Mouse (Mus musculus) embryo, embryonic 11.5 days (tissue): ENCODE measurements around the gene Dlx5.

ENCODE experiments used
- DNase-seq: peaks from one replicate; pipeline ENCODE4 v3.0.0-alpha.2; 2012; ENCODE audit warnings: low read depth, low spot score

Dlx5 gene

DNA sequence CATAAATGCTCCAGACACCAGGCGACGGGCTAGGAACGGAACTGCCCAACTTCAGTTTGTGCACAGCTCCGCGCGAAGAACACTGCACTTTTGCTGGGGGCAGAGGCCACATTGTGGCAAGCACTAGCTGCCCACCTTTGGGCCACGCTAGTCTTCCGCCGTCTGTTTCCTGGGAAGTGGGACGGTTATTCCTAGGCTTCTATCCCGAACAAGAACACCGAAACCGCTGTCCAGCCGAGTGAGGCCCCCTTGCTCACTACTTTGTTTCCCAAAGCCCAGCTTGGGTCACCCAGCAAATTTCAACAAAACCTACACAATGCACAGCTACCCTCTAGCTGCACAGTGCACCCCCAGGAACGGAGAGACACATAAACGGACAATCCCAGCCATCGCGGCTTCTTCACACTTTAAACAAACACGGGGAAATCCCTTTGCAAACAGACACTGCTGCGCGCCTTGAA, 21.9 kb downstream of the Dlx5 start:
- no peak for DNase-seq

DNA sequence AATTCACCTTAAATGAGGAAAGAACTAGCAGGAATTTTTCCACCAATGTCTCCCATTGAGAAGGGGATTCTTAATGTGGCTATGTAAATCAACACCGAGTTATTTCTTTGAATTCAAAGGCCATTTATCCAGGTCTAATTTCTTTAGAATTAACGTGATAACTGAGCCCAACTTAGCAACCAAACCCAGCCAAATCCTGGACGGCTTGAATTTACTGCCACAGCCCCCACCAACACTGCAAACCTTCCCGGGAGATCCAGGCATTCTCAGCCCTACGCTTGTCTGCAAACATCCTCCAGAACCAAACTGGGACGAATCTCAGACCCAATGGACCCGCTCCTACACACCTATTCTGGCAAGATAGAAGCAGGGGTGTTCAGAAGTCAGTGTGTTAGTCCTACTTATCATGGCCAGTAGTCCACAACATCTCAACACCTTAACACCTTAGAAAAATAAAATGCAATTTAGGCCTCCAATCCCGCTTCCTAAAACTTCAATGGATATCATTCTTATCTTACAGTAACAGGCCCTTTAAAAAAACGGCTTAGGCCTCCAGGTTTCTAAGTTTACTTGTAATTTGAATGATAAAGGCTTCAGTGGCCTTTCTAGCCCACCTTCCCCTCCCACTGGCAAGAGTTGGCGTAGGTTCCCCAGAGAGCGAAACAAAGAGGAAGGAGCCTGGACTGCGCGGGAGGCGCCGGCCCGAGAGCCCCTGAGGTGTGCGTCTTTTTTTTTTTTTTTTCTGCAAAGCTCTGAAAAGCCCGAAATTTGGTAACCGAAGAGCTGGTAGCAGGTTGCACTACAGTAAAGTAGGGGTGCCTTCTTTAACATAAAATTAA, 22.6 kb downstream of the Dlx5 start:
- no peak for DNase-seq

DNA sequence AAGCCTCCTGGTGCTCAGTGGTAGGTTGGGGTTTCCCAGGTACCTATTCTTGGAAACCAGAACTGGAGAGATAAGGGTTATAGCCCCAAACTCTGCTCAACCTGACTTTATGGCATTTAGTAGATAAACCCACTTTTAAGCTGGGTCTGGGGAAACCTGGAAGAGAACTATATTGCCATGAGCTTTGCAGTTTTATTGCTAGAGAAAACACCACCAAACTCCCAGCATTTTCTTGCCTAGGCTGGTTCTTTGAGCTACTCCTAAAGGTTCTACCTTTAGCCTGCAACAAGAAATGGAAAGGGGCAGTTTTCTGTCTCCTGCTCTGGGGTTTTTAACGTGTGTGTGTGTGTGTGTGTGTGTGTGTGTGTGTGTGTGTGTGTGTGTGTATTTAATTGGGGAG, 23.3 kb downstream of the Dlx5 start:
- DNase-seq: no peak

DNA sequence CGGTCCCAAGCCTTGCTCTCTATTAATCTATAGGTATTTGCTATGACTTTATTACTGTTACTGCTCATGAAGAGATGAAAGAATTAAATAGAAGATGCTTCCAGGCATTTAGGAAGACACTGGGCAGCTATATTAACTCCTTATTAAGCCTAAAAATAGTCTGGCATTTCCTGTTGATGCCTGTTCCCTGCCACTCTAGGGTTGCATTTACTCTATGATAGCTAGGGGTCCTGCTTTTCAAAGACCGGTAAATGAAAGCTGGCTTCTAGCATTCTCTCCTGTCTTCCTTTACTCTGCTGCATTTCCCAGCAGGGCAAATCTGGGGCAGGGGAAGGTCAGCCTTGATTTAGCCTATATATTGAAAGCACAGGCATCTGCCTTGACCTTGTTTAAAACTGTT, 24.1 kb downstream of the Dlx5 start:
- DNase-seq: no peak

DNA sequence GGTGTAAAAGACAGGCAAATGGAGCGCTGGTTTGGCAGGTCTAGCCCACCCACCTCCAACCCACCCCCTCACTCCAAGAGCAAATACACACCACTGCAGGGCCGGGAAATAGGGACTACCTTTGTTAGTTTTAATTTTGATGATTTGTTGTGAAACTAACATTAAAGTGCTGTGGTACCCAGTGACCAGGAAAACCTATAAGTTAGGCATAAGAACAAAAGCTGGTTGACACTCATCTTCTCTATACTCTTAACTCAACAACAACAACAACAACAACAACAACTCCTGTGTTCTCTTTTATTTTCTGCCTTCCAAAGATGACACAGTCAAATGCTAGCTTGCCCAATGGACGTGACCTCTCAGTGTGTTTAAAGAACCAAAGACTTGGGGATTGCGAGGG, 25.0 kb downstream of the Dlx5 start:
- DNase-seq: no peak

DNA sequence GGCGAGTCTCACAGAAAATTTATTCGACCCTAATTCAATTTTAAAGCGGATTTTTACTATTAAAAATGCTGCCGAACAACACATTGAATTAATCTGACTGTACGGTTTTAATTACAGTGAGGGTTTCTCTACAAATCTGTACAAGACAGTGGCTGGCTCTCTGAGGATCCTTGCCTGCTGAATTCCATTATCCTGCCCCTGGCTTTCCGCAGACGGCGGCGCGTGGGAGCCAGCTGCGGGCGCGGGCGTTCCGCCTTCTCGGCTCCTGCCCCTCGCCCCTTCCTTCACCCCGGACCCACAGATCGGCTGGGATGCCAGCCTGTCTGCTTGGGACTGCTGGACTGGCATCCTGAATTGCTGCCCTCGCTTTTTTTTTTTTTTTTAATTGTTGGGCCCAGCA, 25.6 kb downstream of the Dlx5 start:
- DNase-seq: no peak

DNA sequence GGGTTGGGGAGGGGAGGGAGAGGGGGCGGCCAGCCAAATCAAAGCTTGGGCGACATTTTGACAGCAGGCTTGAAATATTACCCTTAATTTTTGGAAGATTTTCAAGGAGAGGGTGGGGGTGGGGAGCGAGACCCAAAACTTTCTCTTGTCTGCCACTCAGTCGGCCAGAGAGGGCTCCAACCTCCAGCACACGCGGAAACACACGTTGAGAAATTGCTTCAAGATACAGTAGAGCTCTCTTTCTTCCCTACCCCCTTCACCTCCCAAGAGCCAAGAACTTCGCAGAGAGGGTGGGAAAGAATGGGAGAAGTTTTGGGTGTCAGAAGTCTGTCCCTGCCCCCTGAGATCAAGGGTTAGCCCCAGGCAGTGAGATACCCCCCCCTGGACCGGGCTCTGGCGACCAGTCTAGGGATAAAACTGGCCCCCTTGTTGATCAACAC, 26.1 kb downstream of the Dlx5 start:
- DNase-seq: no peak

DNA sequence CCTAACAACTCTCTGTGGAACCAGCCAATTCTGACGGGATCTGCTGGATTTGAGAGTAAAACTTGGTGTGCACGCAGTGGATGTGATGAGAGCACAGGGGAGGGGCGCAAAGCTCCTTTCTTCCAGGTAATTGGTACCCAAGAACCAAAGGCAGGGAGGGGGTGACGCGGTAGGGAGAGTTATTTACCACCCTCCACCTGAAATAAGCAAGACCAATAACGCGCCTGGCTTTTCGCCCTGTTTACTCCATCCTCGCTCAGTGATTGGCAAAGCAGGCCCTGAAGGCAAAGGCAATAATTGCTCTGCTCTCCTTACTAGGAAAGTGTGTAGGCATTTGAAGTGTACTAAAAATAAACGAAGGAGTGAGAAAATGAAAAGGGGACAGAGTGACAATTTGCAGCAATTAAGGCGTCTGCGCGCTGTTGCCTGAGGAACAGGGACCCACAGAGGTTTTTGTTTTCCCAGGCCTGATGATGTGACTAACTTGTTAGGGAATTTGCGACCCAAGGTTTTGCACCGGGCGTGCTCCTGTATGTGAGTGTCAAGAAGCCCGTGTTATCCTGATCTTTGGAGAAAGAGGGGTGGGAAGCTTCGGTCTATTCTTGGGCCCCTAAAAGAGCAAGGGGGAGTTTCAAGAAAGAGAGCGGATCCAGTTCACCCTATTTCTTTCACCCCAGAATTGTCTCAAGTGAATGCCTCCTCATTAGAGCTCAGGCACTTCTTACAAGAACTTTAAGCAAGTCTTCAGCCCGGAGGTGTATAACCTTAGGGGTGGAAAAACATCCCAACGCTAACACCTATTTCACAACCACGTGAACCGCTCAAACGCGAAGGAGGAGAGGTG, 26.8 kb downstream of the Dlx5 start:
- no peak for DNase-seq

DNA sequence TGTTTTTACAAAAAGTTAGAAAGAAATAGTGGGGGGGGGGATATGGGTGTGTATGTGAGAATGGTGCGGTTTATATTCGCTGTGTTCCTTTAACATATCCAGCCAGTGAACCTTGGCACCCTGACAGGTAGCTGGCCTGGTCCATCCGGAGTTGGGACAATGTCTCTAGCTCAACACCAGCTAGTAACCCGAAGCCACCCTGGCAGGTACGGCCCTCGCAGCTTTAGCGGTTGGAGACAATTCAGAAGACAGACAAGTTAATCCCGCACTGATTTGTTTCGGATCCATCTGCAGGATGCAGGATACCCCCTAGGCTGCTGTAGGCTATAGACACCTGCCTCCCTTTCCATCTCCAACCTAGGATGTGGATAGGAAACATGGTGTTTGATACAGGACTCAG, 27.7 kb downstream of the Dlx5 start:
- DNase-seq: no peak

DNA sequence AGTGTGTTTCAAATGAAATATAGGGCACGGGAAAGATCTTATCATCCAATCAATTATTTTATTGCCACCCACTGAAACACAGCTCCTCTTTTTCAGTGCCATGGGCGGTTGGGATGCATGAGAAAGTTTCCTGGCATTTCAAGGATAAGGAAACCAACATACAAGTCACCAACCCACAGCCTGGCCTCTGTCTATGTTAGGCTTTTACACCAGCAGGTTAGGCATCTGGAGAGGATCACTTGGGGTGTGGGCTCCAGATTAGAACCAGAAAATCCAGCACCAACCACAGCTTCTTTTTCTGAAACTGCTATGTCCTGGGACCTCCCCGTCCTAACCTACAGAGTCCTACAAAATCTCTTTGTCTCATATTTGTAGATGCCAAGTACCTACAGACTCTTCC, 28.9 kb downstream of the Dlx5 start:
- no peak for DNase-seq

DNA sequence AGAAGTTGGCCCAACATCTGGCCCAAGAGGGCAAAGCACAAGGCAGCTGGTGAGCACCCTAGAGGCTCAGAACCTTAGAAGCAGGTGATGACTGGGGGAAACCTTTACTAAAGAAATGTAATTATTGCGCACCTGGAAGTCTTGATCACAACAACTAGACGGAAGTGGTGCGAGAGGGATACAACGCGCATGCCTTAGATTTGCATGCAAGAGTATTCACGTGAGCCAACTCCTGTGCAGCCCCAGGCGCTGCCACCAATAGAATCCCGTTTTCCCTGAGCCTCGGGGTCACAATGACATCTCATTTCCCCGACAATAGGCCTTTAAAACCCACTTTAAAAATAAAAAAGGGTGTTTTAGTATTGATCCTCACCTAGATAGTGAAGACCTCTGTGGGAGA, 30.7 kb downstream of the Dlx5 start:
- no peak for DNase-seq

DNA sequence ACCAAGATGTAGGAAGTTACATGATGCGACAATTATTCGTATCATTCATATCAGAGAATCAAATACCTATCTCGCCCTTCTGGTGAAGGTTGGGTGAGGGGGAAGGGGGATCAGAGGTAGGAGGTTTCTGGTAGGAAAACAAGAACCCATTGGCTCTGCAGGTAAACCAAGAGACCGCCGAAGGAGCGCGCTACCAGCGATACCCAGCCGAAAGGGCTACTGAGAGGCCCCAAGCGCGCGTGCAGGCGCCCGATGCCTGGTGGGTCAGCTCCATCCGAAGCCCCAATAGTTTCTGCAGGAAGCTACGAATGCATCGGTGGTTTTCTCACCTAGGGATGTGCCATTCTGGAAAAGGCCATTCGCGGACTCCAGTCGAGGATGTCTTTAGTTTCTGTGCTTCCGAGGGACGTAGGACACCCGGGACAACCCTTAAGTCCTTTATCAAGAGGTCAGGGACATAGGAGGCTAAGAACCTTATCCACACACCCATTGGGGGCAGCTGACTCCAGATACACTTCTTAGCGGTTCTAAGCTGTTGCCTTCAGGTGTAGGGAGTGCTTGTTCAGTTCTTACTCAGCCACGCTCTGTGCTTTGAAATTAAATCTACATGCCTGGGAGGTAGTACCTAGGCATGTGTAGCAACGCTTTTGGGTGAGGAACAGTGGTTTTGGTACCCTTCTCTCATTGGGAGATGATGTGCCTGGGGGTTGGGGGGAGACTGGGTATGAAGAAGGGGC, 31.4 kb downstream of the Dlx5 start:
- DNase-seq: no peak

DNA sequence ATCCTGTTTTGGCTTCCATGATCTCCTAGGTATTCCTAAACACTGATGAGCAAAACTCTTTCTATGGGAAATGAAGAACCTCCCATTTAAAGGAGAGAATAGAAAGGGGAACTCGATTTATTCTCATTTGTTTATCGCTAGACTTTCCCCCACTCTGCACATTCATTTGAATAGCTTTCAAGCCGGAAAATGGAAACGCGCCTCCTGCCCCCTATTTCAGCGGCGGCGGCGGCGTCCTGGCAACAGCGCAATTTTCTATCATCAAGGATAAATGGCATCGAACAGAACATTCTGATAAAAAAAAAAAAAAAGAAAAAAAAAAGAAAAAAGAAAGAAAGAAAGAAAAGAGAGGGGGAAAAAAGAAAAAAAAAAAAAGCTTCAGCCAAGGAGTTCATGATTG, 32.1 kb downstream of the Dlx5 start:
- DNase-seq: no peak

DNA sequence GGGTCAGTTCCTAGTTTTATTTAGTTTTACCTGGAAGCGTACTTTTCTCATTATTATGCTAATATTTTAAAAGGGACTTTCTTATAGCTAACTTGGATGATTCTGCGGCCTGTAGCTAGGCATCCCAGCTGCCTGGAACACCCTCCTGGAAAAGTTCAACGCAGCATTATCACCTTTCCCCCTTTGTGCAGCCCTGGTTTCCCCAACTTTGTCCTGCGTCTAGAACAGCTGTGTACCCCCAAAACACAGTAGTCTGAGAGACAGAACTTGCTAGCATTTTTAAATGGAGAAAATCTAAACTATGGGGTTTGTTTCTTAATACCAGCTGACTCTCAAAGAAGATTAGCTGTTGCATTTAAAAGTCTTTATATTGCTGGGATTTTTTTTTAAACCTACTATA, 33.3 kb downstream of the Dlx5 start:
- DNase-seq: no peak

DNA sequence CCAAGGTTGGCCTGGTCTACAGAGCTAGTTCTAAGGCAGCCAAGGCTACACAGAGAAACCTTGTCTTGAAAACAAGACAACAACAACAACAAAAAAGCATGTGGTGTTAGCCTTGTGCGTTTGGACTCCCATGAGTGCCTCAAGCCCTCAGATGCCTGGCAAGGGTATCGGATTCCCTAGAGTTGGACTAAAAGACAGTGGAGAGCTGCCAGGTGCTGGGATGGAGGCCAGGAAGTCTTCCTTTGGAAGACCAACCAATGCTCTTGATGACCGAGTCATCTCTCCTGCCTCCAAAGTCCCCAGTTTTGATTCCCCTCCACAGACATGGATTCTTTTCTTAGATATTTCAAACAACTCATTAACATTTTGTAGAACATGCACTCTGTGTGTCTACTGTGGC, 48.6 kb downstream of the Dlx5 start:
- no peak for DNase-seq

DNA sequence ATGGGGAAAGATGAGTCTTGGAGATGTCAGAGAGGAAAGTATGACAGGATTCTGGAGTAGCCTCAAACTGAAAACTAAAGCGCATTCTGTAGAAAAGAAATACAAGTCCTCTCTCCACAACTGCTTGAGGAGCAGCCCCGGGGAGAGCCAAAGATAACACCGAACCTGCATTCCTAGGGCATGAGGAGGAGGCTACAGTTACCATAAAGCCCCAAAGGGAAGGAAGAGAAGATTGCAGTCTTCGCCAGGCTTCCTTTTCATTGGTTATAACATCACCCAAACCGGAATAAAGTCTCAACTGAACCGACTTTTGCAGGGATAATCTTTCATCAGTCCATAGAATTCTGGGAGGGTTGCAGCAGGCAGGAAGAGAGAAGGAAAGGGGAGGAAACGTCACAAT, 51.4 kb downstream of the Dlx5 start:
- no peak for DNase-seq
